Mouse (Mus musculus) gonadal fat pad, adult 2 months (tissue): ENCODE data around the gene Gng7. TPM values are rescaled to one million over a fixed set of nuclear protein-coding genes. Genes with fewer than 3 reads are reported as not detected.

ENCODE experiments used
- DNase-seq: peaks from one replicate; pipeline ENCODE4 v3.0.0-alpha.2; 2012; ENCODE audit warnings: low read depth
- polyA plus RNA-seq: library from polyadenylated mRNA; depleted of rRNA; stranded (reverse); fragments of >200 nt; gene quantifications from 2 replicates; pipeline ENCODE4 v1.2.3, GENCODE M21; 2012

The Gng7 gene
- polyA plus RNA-seq, 1 experiment, result 6.3 TPM

GRCm38 (mm10) chr10:81025639-81026275 lies 11.0 kb upstream of the Gng7 start, which contains the start of gene Diras1:
Diras1 (minus strand) TSS chr10:81025662.
- no peak for DNase-seq

- no peak for DNase-seq
Measured at GRCm38 (mm10) chr10:81025047-81025621, 10.4 kb upstream of the Gng7 start.

- no peak for DNase-seq
Measured at GRCm38 (mm10) chr10:81024346-81024937, 9.7 kb upstream of the Gng7 start.

GRCm38 (mm10) chr10:81022744-81023143 lies 8.0 kb upstream of the Gng7 start:
- DNase-seq, result no peak

- DNase-seq, result no peak
Measured at GRCm38 (mm10) chr10:81021547-81022110, 6.9 kb upstream of the Gng7 start.

GRCm38 (mm10) chr10:81020207-81020606 lies 5.5 kb upstream of the Gng7 start:
- DNase-seq, result no peak

- no peak for DNase-seq
Measured at GRCm38 (mm10) chr10:81019687-81020086, 4.9 kb upstream of the Gng7 start.

GRCm38 (mm10) chr10:81018326-81018725 lies 3.6 kb upstream of the Gng7 start:
- no peak for DNase-seq

GRCm38 (mm10) chr10:81016645-81017044 lies 1.9 kb upstream of the Gng7 start:
- no peak for DNase-seq

- no peak for DNase-seq
Measured at GRCm38 (mm10) chr10:81015666-81016065, 921 bp upstream of the Gng7 start.

GRCm38 (mm10) chr10:81010851-81011250 lies 3.9 kb downstream of the Gng7 start:
- no peak for DNase-seq

- DNase-seq, result no peak
Measured at GRCm38 (mm10) chr10:81007240-81007639, 7.5 kb downstream of the Gng7 start.

- no peak for DNase-seq
Measured at GRCm38 (mm10) chr10:81006005-81006677, 8.6 kb downstream of the Gng7 start.

- no peak for DNase-seq
Measured at GRCm38 (mm10) chr10:81001161-81001560, 13.6 kb downstream of the Gng7 start.

- no peak for DNase-seq
Measured at GRCm38 (mm10) chr10:81000197-81001062, 14.3 kb downstream of the Gng7 start.

- DNase-seq, result no peak
Measured at GRCm38 (mm10) chr10:80999362-81000196, 15.2 kb downstream of the Gng7 start.

- DNase-seq, result no peak
Measured at GRCm38 (mm10) chr10:80998778-80999177, 16.0 kb downstream of the Gng7 start.

GRCm38 (mm10) chr10:80998021-80998420 lies 16.7 kb downstream of the Gng7 start:
- no peak for DNase-seq

- DNase-seq, result no peak
Measured at GRCm38 (mm10) chr10:80997332-80997731, 17.4 kb downstream of the Gng7 start.

- DNase-seq, result no peak
Measured at GRCm38 (mm10) chr10:80996501-80996900, 18.2 kb downstream of the Gng7 start.
